Mouse (Mus musculus): ENCODE results near the gene Pard3b.

Gene Pard3b

DNA sequence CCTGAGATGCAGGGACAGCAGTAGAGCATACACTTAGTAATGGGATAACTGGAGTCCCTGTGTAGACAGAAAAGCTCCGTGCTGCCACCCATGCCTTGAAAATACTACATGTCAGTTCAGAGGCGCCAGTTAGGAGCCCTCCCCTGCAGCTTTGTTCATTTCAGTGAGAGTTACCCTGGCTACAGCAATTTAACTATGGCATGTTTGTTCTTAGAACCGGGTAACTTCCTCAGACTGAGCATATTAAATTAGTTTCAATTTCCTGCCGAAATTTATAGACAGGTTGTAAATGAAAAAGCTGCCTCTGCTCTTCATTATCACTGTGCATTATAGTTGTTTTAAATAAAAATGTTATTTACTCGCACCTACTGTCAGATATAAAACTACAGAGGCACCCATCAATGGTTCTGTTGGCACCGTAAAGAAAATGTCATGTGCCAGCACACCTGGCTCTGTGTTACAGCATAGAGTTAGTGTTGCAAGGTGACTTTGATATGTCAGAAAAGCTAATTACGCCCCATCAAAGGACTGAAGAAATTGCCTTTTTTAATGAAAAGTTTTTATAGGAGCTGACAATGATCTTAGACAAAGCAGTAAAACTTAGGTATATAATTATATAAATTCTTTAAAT lies 289.6 kb downstream of the Pard3b start:
- no peak for DNase-seq

DNA sequence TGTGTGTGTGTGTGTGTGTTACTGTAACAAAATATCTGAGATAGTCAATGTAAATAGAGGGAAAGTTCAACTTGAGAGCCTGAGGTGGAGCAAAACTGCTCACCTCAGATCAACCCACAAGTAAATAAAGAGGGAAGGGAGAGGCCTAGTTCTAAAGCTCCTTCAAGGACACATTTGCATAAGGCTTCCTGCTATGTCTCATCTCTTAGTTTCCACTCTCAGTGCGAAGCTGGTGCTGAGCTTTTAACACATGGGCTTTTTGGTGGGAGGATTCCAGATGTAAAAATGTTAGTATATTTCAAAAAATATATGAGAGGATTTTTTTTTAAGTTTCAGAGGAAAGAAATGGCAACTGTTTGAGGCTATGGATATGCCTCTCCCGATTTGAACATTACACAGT lies 294.9 kb downstream of the Pard3b start:
- DNase-seq = no peak

DNA sequence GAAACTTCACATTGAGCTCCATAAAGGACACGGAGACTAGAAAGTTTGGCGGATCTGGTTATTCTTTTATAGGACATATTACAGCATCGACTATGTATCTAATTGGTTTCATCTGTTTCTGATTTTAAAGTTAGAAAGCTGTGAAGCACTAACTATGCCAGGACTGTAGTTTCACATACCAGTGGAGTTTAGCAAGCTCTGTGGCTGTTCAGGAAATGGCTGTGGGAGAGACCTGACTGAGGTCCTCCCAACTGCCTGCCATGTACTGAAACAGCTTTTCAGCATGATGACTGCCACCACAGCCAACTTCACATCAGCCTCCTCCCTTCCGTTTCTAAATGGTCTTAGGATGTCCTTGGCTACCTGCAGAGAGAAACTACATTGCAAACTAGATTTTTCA lies 296.1 kb downstream of the Pard3b start:
- no peak for DNase-seq

DNA sequence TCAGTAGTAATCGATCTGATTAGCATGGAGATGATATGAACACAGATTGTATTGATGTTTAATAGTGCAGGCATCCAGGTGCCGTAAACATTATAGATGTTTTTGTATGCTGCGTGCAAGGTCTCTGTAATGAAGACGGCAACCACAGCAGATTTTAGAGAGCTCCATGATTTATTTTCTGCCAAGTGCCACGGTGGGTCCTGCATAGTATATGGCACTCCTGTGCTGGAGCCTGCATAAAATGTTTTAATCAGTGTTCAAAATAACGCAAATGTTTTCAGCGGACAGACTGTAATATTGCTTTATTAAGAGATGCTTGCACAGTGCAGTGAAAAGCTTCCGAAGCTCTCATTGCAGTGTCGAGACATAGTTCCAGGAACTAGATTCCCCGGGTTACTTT lies 301.3 kb downstream of the Pard3b start:
- no peak for DNase-seq

DNA sequence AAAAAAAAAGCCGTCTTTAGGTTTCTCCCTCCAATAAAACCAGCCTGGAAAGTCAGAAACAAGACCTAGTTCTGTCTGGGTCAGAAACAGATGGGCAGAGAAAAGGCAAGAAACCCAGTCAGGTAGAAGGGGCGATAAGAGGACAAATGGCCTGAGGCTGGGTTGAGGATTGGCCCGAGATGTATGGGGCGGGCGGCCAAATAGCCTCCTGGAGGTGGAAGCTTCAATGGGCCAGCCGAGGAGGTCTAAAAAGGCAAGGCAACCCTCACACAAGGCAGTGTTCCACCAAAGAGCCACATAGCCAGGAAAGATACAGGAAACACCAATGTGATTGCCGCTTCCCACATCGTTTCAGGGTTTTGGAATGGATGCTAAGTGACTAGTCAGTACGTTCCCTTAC lies 322.9 kb downstream of the Pard3b start:
- peak; percentile 45 to 55 for DNase-seq

DNA sequence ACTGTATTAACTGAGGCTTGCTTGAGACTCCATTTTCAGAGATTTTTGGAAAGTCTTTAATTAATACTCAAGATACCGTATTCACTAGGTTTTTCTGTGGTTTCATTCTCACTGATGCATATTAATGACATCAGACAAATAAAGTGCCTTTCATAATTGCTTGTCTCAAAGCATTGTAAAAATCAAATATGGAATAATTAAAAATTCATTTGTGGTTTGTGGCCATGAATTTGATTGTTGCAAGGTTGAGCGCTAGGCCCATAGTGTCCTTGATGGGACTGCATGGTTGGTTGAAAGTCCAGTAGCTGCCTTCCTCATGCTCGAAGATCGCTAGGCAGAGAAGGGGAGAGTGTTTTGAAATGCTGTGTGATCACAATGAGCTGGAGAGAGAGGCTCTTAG lies 323.9 kb downstream of the Pard3b start:
- no peak for DNase-seq

DNA sequence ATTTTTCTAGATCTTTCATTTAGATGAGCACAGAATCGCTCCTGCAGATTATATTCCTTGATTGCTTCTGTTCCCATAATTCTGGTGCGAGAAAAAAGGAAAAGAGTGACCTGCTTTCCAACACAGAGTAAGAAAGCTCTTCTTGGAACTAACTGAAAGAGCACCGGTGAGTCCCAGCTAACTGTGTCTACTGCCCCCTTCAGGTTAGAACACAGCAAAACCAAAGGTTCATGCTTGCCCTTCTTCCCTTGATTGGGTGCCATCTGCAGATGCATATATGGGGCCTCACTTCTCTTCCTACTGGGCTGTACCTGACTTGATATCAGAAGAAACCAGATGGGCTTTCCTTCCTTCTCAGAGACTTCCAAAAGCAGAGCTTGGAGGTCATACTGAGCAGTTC lies 328.5 kb downstream of the Pard3b start:
- no peak for DNase-seq

DNA sequence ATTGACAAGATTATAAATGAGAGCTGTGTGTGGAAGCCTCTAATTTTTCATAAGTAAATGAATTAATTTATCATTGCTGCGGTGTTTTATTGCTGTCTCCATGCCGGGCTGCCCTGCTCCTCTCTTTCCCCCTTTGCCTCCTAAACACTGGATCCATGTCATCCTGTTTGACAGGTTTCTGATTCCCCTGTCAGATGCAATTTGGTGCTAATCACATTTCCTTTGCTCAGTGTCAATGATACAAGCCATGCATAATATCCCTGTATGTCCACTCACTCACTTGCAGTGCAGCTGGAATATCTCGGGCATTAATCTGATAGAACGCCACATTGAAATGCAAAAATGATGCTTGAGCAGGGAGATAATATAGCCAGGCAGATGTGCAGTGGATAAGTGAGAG lies 329.2 kb downstream of the Pard3b start:
- DNase-seq = no peak

DNA sequence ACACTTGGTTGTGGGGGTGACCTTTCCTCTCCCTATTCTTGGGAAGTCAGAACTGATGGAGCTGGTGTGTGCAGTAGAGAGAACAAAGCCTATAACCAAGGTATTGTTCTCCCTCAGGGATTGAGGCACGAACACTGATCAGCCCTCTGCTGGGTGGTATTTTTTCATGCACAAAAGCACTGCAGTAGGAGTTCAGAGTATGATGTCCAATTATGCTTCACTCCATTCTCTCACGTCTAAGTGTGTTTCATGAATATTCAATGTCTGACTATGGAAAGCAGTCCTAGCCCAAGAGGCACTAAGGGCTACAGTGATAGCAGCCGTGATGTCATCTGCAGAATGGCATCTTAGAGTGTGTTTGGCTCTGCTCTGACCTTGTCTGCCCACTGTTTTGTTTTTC lies 359.1 kb downstream of the Pard3b start:
- DNase-seq = no peak

DNA sequence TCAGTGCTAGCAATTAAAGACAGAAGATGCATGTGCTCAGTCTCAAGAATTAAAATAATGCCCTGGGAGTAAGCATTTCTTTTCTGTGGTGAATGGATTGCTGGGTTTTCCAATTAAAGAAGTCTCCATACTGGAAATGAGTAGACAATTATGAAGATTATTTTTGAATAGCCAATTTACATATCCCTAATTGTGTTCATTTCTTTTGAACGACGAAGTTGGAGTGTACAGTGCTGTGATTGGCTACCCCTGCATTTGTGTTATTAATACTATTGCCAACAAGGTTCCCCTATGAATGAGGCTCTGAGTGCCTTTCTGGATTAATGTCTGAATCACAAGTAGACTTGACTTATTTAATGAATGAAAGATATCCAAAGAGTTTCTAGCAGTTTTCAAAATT lies 370.2 kb downstream of the Pard3b start:
- no peak for DNase-seq

DNA sequence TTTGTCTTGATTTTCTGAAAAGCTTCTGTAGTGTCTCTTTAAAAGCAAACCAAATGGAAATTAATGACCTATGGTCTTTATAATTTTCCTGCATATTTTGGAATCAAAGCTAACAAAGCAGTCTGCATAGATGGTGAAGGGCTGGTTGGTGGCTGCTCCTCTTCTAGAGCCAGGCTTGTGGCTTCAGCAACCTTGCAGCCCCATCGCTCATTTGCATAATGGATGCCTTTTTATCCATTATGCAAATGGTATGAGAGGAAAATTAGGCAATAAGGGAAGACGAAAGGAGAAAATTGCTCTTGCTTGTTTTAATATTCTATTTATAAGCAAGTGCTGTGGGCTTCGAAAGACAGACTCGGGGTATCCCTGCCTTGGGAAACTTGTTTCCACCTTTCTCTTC lies 373.1 kb downstream of the Pard3b start:
- DNase-seq = no peak

DNA sequence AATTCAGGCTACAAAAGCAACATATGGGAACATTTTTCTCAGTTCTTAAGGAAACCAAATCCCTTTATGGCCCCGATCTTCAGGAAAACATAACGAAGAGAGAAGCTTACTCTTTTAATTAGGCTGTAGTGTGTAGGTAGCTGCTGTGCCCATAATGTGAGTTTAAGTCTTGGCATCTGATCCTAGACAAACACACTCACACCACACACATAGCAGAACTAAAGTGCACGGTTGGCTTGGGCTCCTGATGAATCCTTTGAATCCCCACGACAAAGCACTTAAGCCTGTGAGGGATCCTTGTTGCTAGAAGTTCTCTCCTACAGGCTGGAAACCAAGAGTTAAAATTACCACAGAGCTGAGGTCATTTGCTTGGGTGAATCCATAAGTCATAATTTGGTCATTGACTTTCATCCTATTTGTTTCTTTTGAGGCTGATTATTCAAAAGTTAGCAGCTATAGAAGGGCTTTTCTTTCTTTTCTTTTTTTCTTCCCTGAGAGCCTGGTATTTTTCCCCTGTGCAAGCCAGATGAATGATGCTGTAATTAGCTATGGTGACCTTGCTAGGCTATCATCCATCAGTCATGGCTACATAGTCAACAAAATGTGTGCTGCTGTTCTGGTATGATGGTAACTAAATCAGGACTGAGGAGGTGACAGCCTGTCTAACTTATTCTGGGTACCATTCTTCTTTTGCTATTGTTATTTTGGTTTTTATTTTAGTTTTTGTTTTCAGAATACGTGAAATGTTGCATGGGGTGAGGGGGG lies 378.1 kb downstream of the Pard3b start:
- DNase-seq = no peak

DNA sequence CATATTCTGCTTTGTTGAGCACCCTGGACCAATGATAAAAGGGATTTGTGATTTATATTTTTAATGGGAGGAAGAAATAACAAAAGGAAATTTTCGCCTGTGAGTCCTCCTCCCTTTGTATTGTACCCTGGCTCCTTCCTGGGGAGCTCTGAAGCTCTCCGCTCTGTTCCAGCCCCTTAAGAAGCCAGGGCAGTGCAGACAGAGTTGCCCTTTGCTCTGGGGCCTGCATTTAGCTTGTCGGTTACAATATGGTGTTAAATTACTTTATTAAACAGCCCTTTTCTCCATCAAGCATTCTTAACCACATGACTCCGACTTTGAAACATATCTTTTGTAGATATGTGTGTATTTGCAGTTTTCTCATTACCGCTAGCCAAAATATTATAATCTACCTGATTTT lies 379.7 kb downstream of the Pard3b start:
- no peak for DNase-seq

DNA sequence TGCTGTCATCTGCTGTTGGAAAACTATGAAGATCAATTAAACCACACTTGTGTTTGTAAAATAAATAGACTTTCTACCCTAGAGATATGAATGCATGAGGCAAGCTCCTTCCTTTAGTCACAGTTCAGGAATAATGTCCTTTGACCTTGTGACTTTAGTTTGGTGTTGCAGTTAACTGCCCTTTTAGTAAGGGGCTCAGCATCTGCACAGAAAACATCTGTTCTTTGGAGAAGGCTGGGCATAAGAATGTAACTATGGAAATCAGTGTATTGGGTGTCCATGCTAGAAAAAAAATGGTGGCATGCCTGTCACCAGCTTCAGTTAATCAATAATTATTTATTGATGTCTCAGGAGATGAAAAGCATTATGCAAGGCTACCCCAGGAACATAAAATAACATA lies 381.1 kb downstream of the Pard3b start:
- no peak for DNase-seq

DNA sequence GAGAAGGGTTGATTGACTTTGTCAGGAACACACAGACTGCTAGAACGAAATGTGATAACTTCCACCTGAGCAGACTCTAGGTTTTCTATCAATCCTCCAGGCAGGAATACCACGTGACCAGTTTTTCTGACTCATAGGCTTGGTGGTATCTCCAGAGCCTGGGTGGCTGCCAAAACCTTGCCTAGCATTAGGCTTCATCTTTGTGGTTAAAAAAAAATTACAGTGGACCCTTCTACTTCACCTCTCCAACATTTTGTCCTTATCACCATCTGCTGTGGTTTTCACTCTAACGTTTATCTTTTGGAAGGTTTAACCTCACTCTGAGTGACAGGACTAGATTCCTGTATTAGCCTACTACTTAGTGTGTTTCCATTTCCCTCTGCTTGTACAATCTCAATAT lies 403.1 kb downstream of the Pard3b start:
- DNase-seq = no peak

DNA sequence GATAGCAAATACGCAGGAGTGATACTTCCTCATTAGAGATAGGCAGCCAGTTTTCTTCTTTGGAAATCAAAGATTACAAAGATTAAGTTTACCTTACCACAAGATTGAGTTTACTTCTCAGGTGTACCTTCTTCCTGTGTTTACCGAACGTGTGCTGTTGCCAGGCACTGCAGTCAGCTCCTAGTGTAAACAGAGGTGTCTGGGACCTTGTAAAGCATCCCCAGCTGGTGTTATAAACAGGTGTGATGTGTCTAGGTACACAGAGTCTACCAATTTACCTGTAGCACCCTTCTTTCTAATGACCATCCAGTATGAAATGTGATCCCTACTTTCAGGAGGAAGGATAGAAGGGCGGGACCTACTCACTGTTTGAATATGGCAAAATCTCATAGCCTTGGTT lies 410.0 kb downstream of the Pard3b start:
- no peak for DNase-seq

DNA sequence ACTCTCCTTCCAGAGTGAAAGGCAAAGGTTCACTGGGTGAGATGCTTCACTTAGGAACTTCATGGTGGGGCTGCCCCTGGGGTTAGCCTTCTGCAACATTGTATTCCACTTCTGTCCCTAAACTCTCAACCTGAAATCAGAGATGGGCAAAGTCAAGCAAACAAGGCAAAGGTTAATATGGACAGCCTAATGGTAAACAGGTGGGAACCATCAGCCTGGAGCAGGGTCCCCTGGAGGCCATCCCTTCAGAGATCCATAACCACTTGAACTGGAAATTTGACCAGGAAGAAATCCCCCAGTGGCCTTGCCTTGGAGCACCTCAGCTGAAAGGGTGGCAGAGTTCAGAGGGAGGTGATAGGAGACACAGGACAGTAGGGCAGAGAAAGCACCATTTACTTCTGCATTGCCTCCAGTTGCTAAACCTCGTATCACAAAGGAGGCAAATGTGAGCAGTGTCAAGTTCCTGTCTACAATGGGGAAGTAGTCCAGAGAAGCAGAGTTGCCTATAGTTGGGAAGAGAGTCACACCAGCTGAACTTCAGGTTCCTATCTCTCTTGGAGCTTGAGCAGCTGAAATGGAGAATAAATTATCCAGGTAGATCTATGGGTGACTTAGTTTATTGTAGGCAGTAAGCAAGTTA lies 412.7 kb downstream of the Pard3b start:
- DNase-seq = no peak

DNA sequence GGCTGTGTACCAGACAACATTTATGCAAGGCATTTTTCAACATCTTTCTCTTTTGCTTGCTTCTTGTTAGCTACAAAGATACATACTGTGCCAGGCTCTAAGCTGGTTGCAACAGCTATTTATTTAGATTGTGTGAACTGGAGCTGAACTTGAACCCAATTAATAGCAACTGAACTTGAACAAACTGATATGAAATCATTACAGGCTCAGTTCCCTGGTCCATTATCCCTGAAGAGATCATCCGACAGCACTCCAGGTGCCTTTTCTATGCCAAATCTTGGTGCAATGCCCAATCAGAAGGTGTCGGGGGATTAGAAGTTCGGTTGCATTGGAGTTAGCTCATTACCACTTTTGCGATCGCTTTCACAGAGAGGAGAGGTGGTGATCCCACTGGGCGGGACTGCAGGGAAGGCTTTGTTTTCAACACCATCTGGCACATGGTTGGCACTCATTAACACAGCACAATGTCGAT lies 414.6 kb downstream of the Pard3b start:
- DNase-seq = peak; percentile 16 to 31

DNA sequence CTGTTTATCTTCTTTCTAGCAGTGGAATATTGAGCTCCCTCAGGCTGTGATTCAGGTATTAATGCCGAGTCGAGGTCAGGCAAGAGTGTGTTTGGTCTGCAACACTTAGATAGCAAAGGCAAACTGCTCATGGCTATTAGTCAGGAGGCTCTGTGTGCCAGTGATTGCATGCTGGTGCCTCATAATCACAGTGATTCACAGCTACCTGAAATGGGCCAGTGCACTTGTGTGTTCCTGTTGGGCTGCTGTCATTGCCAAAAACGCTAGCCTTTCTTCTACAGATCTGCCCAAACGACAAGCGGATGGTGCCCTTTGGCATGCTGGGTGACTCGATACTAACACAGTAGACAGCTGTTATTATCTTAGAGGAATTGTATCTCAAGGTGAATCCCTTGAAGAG lies 416.7 kb downstream of the Pard3b start:
- DNase-seq = peak; percentile 14 to 26

DNA sequence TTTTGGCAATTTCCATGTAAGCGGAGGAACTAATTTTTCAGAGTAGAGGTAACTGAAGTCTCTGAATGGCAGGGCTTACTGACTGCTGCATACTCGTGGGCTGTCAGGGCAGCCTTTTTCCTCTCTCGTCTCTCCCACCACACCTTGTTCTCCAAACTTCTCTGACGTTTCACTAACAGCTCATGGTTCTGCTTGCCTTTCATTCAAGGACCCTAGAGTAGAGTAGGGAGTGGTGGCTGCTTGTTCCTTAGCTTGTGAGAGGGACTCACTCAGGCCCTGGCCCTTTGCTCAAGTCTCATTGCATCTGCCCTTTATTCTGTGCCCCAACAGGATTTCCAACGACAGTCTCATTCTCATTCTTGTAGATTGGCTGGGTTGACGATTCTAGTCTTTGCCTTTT lies 432.0 kb downstream of the Pard3b start:
- DNase-seq = no peak

DNA sequence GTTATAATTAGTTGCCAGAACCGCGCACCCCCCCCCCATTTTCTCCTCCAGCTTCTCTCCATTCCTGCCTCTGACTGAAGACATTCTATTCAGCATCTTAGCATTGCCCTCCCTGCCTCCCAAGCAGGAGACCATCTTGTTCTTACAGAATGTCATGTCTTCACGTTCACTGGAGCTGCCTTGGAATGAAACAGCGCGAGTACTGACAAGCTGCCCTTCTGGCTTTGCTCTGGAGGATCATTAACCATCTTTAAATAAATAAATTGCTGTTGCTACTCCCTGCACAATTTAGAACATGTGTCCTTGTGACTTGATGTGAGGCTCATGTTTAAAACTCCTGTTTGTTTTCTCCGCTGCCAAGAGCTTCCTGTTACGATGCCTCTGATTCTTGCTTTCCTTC lies 432.5 kb downstream of the Pard3b start:
- DNase-seq = no peak

DNA sequence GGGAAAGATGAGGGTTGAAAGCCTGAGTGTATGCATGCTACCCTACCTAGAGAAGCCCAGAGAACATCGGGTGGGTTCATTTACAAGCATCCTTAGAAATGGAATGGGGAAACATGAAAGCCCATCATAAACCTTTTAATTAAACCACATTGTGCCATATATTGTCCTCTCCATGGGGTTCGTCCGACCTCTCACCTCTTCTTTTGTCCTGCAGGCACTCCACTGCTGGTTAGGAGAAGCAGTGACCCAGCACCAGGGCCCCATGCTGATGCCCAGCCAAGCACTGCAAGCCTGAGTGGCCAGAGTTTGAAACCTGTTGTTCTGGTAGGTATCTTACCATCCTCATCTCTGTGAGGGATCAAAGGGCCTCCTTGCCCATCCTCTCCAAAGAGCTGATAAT lies 437.5 kb downstream of the Pard3b start:
- DNase-seq = no peak

DNA sequence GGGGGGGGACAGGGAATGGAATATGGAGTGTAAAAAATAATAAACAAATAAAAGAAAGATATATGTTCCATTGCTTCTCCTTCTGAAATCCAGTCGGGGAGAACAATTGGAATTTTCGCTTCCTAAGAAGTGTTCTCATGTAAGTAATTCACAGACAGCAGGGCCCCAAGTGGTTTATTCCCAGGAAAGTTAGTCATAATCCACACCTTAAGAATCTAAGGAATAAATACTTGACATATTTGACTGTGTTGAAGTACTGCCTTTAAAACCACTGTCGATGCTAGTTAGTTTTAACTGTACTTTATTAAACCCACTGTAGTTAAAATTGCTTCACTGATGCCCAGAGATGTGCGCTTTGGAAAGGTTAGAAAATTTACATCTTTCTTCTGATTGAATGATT lies 442.5 kb downstream of the Pard3b start:
- DNase-seq = no peak

DNA sequence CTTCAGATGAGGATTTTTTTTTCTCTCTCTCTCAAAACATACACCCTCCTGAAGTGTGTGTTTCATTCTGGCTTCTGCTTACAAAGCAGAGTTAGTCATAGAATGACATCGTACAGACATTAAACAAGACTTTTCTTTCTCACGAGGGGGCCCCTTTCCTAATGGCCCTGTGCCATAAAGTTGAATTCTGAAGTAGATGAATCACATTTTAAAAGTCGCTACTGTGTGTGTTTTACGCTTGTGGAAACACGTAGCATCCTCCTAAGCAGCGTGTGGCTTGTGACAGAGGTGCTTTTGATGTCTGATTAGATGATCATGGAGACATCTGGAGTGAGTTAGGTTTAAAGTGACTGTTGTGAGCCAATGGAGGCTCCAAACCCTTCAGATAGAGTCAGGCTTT lies 447.4 kb downstream of the Pard3b start:
- no peak for DNase-seq
